Mouse (Mus musculus) C2C12 (cell line): ENCODE results near the gene Fam92b.

Experiments
- CEBPB ChIP-seq: IDR thresholded peaks from one replicate; pipeline ENCODE4 v1.6.1; 2011; ENCODE audit warnings: low read depth, mild to moderate bottlenecking, control low read depth, moderate library complexity
- CTCF ChIP-seq: IDR thresholded peaks from one replicate; pipeline ENCODE4 v1.5.1; 2011; ENCODE audit not compliant: control insufficient read depth, insufficient read depth, insufficient read length
- FOSL1 ChIP-seq: IDR thresholded peaks from one replicate; pipeline ENCODE4 v1.8.0; 2011; ENCODE audit warnings: mild to moderate bottlenecking, low read length; ENCODE audit not compliant: poor library complexity, insufficient read depth, severe bottlenecking
- MAX ChIP-seq: IDR thresholded peaks from one replicate; pipeline ENCODE4 v1.6.1; 2011; ENCODE audit warnings: mild to moderate bottlenecking, control low read depth
- MYOD1 ChIP-seq: IDR thresholded peaks from one replicate; pipeline ENCODE4 v1.6.1; 2011; ENCODE audit warnings: low read depth; ENCODE audit not compliant: control insufficient read depth, insufficient read length
- USF1 ChIP-seq: IDR thresholded peaks from one replicate; pipeline ENCODE4 v1.6.1; 2011; ENCODE audit warnings: low read depth, mild to moderate bottlenecking, control low read depth, moderate library complexity

DNA sequence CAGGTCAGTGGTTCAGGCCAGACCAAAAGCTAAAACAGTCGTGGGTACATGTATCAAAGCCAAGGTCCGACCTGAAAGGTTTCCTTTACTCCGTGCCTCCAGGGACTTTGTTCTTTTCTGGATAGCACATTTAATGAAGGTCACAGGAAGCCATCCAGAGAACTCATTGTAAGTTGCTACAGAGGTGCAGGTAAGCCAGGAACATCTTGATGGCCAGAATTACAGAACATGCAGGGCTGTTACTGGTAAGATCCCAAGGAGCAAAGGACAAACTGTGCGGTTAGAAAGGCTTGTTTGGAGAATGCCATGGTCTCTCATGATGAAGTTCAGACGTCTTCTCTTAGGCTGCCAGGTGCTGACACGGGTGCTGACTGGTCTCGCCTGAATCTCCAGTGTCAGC is 60.7 kb downstream of the Fam92b start:
- TF ChIP-seq CTCF, result no peak
- no peak for TF ChIP-seq MAX
- TF ChIP-seq USF1, result no peak
- no peak for TF ChIP-seq CEBPB
- no peak for TF ChIP-seq MYOD1
- TF ChIP-seq FOSL1, result no peak
